Mouse (Mus musculus): ENCODE data around the gene Afg3l1.

- TF ChIP-seq EP300 (IDR thresholded peaks at IDR 0.05; ENCODE audit: low read depth) (no peak), CTCF (IDR thresholded peaks at IDR 0.05; ENCODE audit: low read depth) (no peak)
Measured at GRCm38 (mm10) chr8:123510819-123511218, 33.1 kb downstream of the Afg3l1 start.

Data from heart, postnatal 0 days (tissue).